Mouse (Mus musculus) thymus, postnatal 14 days (tissue): ENCODE measurements around the gene Agtpbp1.
"Not testable (repeated sequence)": the region's sequence is repeated elsewhere in the genome, so short reads cannot be mapped to it uniquely, and the experiment has no call there.

ENCODE experiments used
- DNase-seq: peaks from one replicate; pipeline ENCODE4 v3.0.0; 2021

Gene Agtpbp1

DNA sequence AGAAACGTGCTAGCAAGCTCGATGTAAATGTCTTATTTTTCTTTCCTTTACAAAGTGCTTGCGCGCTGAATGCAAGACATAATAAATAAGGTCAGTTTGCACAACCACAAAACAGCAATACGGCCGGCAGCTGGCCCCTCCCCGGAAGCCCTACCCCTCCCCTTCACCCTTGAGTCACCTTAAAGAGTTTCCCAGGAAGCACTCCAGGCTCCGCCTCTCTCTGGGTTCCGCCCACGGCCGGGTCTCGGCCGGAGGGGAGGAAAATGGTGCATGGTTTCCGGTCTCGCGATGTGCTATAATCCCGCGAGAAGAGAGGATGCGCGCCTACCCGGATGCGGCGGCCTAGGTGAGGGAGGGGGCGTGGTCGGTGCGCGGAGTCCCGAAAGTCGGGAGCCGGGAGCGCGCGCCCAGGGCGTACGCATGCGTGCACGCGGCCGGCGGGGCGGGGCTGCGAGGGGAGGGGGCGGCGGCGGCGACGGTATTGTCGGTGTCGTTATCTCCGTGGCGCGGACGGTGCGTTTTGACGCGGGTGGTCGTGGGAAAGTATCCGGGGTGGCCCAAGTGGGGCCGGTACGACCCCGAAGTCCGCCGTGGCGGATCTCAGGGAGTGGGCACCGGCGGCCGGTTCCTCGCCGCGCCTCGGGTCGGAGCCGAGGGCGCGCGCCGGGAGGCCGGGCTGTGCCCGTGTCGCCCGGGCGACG lies at the start of gene Agtpbp1, which contains the start of gene Naa35:
Gene Agtpbp1 (minus strand): TSS at position 281 of the 701 bp plus-strand sequence.
Gene Naa35 (plus strand): TSS at position 313 of the 701 bp plus-strand sequence.
- peak; percentile 100 for DNase-seq

DNA sequence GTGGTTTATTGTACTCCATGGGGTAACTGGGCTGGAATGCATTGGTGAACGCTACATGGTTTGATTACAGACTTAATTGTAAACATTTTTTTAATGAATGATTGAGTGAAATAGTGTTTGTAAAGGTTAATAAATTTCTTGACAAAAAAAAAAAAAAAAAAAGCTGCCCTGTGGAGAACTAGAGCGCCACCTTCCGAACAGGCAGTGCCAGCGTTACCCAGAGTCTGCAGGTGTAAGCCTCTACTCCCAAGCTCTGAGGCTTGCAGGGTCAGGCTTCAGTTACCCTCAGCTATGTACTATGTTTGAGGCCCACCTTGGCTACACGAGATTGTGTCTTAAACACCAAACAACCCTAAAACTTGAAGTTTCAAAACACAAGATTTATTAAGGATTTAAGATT lies 49.6 kb upstream of the Agtpbp1 start:
- no peak for DNase-seq

DNA sequence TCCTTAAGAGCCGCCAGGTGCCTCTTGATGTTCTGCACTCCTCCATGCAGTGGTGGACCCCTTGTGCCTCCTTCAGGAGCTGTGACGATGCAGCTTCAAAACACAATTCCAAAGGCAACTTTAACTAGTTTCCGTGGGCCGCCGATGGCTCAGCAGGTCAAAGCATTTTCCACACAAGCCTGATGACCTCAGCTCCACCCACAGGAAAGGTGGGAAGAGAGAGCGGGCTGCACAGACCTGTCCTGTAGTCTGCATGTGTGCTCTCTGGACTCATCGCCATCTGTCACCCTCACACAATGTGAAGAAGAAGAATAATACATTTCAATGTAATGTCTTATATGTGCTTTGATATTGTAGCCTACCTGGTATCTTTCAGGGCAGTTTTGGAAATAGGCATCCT lies 41.7 kb upstream of the Agtpbp1 start:
- no peak for DNase-seq

DNA sequence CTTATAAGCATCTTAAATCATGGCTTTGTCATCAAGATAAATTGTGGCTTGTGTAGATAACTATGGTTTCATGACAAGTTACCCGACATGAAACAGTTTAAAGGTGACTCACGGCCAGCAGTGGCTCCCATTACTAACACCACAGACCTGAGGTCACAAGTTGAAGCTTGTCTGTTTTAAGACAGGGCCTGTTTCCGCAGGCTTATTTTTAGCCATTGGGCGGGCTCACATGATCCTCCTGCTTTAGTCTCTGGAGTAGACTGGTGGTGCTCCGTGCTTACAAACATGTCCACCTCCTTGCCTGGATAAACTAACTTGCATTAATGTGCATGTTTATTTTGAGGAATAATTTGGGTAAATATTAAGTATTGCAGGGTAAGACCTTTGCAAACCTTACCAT lies 39.9 kb upstream of the Agtpbp1 start:
- DNase-seq = no peak

DNA sequence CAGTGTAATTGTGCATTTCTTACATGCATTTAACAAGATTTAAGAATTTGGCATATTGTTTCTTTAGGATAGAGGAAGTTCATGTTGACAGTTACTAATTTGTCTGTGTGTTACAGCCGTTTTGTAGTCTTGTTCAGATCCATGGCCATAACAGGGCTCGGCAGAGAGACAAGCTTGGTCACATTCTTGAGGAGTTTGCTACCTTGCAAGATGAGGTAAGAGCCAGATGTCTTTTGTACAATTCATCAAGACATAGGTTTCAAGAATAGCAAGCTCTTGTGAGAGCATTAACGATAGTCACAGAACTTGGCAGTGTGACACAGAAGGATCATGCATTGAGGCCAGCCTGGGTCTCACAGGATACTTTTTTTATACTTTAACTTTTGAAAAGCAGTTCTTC lies 39.4 kb upstream of the Agtpbp1 start:
- DNase-seq = no peak

DNA sequence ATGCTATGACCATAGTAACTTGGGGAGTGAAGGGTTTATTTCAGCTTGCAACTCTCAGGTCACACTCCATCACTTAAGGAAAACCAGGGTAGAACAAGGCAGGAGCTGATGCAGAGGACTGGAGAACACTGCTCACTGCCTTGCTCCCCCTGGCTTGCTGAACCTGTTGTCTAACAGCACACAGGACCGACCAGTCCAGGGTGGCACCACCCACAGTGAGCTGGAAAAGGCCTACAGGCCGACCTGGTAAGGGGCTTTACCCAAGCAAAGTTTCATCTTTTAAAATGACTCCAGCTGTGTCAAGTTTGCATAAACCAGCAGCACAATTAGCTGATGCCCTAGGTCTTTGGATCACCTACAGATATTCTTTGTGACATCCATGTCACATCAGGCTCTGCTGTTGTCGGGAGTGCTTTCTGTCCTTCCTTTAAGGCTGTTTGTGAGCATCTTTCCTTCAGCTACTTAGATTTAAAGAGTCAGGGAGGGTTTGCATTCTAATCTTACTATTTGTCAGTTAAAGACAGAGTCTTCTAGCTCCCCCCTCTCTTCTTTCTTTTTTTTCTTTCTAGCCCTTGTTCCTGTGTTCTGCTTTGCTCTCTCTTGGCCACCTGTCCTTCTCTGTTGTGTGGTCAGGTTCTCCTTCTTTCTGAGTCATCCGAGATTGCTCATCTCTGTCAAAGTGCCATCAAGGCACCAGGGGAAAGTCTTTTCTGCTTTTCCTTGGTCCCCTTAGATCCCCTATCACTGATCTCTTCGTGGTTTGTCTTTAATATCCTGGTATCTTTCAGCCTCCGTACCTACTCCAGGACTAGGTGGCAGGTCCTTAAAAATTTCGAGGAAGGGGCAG lies 36.8 kb upstream of the Agtpbp1 start:
- DNase-seq = no peak

DNA sequence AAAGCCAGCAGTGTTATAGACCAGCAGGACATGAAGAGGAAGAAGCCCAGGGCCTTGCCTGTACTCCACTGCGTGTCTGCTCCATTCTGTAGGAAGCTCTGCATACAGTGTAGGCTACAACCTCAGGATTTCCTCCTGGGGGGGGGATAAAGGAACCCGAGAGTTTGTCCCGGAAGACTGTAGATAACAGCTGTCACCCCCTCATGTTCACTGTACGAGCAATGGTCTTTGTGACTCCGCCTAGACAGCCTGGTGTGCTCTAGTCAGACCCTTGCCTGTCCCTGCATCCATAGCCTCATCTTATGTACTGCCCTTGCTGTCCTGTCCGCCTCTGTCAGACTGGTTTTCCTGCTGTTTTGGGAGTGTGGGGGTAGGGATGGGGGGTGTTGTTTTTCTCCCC lies 33.4 kb upstream of the Agtpbp1 start:
- no peak for DNase-seq

DNA sequence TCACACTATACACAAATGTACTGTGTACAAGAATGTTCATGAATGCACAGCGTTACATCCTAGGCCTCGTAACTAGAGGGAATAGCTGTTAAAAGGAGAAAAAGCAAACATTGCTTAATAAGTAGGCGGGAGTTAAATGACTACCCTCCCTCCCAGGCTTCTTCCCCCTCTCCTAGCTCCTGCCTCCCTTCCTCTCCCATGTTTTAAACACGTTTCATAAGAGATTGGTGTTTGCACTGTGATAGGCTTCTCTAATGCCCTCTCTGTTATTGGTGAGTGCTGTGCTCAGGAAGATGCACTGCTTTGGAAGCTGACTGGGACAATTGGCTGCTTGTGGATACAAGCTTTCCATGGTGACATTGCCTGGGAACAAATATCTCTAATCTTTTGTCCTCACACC lies 30.5 kb upstream of the Agtpbp1 start:
- no peak for DNase-seq

DNA sequence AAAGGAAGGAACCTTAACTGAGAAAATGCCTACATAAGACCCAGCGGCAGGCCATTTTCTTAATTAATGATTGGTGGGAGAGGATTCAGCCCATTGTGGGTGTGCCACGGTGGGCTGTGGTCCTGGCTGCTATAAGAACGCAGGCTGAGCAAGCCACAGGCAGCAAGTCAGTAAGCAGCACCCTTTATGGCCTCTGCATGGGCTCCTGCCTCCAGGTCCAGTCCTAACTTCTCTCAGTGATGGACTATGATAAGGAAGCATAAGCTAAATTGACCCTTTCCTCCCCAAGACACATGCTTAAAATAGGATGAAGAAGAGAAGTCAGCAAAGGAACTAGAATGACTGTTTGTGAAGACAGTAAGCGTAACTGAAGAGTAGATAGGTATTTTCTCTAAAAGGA lies 30.1 kb upstream of the Agtpbp1 start:
- DNase-seq = no peak

DNA sequence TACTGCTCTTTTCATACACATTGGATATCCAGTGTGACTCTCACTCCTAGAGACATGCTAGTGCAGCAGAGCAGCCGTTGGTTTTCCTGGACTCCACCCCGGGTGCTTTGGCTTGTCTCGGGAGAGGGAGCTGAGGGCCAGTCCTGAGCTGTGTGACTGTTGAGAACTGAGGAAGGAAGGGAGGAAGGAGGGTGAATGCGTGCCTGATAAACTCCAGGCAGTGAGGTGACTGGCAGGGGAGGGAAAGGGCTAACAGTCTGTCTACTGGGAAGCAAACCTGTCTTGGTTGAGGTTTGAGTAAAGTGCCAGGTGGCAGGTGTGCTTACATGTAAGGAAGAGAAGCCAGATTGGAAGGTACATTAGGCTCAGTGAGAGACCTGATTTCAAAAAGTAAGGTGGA lies 28.8 kb upstream of the Agtpbp1 start:
- no peak for DNase-seq

DNA sequence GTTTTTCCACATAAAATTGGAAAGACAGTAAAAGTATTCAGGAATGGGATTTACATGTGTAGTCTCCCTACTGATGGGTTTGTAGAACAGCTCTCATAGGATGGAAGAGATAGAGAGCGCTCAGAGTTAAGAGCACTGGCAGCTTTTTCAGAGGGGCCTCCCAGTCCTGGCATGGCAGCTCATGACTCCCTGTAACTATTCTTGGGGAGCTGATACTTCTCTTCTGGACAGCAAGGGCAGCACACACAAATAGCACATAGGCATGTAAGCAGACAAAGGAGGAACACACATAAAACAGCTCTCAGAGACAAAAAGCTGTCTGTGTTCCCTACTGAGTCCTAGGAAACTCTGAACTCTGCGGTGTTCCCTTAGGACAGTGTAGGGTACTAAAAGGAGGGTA lies 25.4 kb upstream of the Agtpbp1 start:
- no peak for DNase-seq

DNA sequence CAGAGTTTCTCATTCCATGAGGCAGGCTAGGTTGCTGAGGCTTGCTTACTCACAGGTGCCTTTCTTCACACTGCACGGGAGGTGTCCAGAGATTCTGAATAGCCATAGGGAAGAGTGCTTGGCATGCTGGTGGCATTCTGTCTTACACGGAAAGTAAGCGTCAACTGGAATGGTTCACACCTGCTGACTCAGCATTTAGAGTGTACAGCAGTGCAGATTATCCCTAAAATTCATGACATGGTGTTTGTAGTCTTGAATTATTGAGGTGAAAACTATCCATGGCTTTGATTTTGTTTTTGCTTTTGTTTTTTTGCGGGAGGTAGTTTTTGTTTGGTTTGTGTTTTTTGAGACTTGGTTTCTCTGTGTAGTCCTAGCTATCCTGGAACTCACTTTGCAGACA lies 24.9 kb upstream of the Agtpbp1 start:
- DNase-seq = no peak

DNA sequence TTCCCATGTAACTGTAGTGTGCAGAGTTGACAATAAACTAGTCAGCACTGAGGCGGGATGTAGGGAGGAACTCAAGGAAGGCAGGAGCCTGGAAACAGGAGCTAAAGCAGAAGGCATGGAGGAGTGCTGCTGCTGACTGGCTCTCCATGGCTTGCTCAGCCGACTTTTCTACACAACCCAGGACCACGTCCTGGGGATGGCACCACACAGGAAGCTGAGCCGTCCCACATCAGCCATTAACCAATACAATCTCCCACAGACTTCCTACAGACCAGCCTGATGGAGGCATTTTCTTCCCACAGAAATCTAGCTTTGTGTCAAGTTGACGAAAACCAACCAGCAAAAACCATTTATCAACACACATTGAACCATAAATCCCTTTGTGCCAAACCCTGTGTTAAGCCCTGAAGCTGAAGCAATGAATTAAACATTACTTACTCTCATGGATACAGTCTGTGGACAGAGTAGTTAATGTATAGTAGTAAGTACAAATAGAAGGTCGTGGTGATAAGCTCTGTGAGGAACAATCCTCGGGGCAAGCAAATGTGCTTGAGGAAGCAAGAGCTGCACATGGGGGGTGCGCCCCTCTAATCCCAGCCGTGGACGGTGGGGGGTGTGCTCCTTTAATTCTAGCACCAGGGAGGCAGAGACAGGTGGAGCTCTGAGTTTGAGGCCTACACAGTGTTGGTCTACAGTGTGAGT lies 20.3 kb upstream of the Agtpbp1 start:
- DNase-seq = no peak

DNA sequence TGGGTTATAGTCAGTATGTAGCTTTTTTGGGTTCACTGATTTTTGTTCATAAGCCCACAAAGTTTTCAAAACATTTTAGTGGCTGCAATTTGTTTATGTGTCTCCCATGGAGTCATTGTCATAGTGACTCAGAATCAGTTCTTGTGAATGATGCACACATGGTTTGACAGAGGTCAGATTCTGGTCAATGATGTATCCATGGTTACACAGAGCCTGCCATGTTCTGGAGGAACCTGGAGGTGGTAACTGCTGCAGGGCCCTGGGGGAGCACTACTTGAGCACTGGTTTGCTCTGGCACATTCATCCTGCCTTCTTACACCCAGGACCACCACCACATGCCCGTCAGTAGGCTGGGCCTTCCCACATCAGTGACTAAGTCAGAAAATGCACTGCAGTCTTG lies 19.5 kb upstream of the Agtpbp1 start:
- no peak for DNase-seq

DNA sequence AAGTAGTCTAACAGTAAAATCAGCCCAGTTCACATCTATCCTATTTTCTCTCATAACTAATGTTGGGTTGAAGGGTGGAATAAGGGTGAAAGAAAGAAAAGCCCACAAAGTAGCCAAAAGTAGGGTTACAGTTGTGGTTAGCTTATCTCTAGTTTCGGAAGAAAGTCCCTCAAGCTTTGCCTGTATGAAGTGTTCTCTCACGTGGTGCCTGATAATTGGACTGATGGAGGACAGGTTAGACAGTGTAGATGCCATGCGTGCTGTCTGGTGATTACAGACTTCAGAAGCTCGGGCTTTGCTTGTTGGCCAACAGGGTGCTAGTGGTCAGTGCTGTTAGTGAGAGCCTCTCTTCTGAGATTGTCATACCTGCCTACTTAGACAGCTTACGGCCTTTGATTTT lies 18.1 kb upstream of the Agtpbp1 start:
- no peak for DNase-seq

DNA sequence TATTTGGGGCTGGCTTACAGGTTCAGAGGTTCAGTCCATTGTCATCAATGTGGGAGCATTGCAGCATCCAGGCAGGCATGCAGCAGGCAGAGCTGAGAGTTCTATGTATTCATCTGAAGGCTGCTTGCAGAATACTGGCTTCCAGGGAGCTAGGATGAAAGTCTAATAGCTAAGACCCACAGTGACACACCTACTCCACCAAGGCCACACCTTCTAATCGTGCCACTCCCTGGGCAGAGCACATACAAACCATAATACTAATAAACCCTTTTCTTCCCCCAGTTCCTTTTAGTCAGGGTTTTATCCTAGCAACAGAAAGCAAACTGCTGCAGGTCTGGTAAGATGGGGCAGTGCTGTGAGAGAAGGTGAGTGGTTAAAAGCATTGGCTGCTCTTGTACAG lies 7.6 kb upstream of the Agtpbp1 start:
- no peak for DNase-seq

DNA sequence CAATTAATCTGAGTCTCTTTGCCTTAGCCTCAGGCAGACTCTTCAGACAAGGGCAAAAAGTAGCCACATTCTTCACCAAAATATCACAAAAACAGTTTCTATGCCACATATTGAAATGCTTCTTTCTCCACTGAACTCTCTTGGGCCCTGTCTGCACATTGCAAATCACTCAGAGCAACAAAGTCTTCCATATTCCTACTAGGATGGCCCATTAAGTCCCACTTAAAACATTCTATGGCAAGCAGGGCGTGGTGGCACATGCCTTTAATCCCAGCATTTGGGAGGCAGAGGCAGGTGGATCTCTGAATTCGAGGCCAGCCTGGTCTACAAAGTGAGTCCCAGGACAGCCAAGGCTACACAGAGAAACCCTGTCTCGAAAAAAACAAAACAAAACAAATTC lies 7.0 kb upstream of the Agtpbp1 start:
- not testable (repeated sequence) for DNase-seq

DNA sequence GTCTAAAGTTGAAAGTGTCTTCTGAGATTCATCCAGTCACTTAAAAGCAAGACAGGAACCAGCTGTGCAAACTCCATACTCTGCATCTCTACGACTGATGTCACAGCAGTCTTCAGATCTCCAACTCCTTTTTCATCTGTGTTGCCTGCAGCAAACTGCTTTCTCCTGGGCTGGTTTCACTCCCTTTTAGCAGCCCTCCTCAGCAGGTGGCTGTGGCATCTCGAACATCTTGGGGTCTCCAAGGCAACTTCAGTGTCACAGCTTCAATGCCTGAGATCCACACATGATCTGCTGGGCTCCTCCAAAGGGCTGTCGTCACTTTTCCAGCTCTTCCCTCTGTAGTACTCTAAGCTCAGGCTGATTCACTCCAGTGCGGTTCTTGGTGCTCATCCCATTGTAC lies 5.7 kb upstream of the Agtpbp1 start:
- peak; percentile 60 for DNase-seq

DNA sequence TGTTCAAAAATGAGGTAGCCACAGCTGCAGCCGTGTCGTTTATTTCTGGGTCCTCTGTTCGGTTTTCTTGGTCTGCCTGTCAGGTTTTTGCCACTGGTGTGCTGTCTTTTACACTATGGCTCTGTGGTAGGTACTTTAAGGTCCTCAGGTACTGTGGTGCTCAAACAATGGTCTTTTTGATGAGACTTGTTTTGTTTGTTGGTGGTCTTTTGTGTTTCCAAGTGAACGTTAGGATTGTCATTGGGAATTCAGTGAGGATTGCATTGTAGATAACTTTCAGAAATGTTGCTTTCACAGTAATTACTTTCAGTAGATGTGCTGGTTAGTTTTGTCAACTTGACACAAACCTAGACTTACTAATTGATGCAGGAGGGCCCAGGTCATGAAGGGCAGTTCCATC lies 4.6 kb upstream of the Agtpbp1 start:
- DNase-seq = no peak

DNA sequence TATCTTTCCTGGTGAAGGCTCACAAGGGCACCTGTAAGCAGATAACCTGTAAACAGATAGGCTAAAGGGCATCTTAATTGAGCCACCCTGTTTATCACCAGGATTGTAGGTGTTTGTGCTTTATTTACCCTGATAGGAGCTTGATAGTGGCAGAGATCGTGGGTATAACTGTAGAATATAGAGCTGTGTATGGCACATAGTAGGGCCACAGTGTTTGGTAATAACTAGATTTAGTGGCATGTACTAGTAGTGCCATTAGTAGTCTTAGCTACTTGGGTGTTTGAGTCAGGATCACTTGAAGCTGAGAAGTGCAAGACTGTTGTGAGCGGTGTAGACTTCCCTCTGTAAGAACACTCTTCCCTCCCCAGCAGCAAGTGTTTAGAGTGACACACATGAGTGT lies 2.2 kb upstream of the Agtpbp1 start:
- DNase-seq = no peak

DNA sequence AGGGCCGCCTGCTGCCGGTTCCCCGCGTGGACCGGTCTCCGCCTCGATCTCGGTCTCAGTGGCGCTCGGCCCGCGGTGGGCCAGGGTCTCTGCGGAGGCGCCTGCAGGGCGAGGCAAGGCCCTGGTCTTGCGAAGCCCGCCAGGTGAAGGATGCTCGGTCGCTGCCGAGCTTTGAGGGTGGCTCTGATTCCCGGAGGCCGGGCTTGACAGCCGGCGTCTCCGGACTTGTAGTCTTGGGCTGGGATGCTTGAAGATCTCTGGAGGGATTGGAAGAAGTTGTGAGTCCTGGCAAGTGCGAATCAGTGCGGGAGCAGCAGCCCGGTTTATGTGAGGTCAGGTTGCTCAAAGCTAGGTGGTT lies 600 bp upstream of the Agtpbp1 start:
- peak; percentile 64 for DNase-seq

DNA sequence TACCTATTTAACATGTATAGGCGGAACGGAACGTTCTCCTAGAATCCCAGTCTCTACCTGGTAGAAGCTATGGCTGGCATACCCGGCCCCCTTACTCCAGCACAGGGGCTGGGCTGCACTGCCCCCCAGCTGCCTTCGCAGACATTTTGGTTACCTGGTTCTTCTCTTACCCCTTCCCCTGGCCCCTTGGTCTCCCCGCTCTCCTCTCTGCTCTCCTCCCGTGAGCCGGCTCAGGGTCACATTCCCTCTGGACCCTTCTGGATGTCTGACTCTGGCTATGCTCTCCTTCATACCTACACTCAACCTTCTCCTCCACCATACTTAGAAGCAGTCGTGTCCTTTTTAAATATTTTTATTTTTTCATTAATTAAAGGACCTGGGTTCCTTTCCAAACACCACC lies 546 bp downstream of the Agtpbp1 start:
- peak; percentile 65 for DNase-seq

DNA sequence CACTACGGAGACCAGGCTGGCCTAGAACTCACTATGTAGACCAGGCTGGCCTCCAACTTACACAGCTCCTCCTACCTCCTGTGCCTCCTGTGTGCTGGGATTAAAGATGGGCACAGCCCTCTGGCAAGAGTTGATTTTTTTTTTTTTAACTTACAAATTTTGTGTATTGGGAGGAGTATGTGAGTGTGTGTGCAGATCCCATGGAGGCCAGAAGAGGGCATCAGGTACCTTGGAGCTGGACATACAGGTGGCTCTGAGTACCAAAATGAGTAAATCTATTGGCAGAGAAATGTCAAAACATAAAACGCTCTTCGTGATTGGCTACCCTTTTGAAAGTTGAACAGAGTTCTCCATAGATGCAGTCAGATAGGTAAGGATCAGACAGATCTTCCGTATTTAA lies 4.1 kb downstream of the Agtpbp1 start:
- DNase-seq = peak; percentile 18

DNA sequence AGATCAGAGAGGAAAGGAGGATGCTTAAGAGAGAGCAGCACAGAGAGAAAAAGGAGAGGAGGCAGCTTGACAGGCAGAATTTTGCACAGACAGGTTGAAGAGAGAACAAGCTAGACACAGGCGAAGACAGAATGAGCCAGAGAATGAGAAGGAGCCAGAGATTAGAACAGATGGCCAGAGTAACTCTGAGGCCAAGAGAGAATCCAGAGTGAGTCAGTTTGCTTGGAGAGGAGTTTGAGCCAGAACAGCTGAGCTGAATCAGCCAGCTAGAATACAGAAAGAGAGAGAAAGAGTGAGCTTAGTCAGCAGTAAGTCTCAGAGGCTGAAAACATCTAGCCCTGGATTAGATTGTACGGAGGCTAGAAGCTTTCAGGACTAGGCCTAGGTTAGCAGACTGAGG lies 12.5 kb downstream of the Agtpbp1 start:
- no peak for DNase-seq
